Mouse (Mus musculus) neural tube, embryonic 13.5 days (tissue): ENCODE results near the gene Sh2d7. TPM values are rescaled to one million over a fixed set of nuclear protein-coding genes. Genes with fewer than 3 reads are reported as not detected.
"Not testable (repeated sequence)": the region's sequence is repeated elsewhere in the genome, so short reads cannot be mapped to it uniquely, and the experiment has no call there.

ENCODE experiments used
- ATAC-seq: fragments of 200-750 bp; cut with Nextera tagmentation; 2 replicates; pipeline ENCODE4 v1.8.0; 2017; ENCODE audit warnings: low read depth, mild to moderate bottlenecking, moderate TSS enrichment, moderate library complexity
- H3K27ac ChIP-seq: fragments of 300-500 bp; sonication (generic); replicated peaks from 2 replicates; pipeline ENCODE4 v1.5.1; 2015; ENCODE audit warnings: moderate library complexity, mild to moderate bottlenecking, inconsistent platforms
- H3K27me3 ChIP-seq: fragments of 300-500 bp; sonication (generic); 2 replicates; pipeline ENCODE4 v1.6.1; 2015; ENCODE audit warnings: mild to moderate bottlenecking, inconsistent platforms
- H3K36me3 ChIP-seq: fragments of 300-500 bp; sonication (generic); 2 replicates; pipeline ENCODE4 v1.6.1; 2015; ENCODE audit warnings: mild to moderate bottlenecking, inconsistent platforms
- H3K4me1 ChIP-seq: fragments of 300-500 bp; sonication (generic); replicated peaks from 2 replicates; pipeline ENCODE4 v1.6.1; 2015; ENCODE audit warnings: inconsistent platforms
- H3K4me2 ChIP-seq: fragments of 300-500 bp; sonication (generic); 2 replicates; pipeline ENCODE4 v1.6.1; 2015; ENCODE audit warnings: inconsistent platforms, mild to moderate bottlenecking, moderate library complexity
- H3K4me3 ChIP-seq: fragments of 300-500 bp; sonication (generic); 2 replicates; pipeline ENCODE4 v1.5.1; 2015; ENCODE audit warnings: mild to moderate bottlenecking, inconsistent platforms
- H3K9ac ChIP-seq: fragments of 300-500 bp; sonication (generic); 2 replicates; pipeline ENCODE4 v1.6.1; 2015; ENCODE audit warnings: moderate library complexity, mild to moderate bottlenecking, inconsistent platforms
- H3K9me3 ChIP-seq: fragments of 300-500 bp; sonication (generic); 2 replicates; pipeline ENCODE4 v1.6.1; 2016; ENCODE audit warnings: inconsistent platforms
- WGBS: fragments of 180-500 bp; shearing (Covaris S2); methylation state at CpG from one replicate; pipeline ENCODE4 v1.1.7; 2015; 5-methylcytosine and 5-hydroxymethylcytosine counted together
- polyA plus RNA-seq: library from polyadenylated mRNA; unstranded; fragments of >200 nt; fragmentation: Nextera tagmentation; extraction: Ambion mirVana; gene quantifications from 2 replicates; pipeline ENCODE4 v1.2.1, GENCODE M21; 2015

The Sh2d7 gene
- polyA plus RNA-seq, 1 experiment from 2014 or later, result not detected

DNA sequence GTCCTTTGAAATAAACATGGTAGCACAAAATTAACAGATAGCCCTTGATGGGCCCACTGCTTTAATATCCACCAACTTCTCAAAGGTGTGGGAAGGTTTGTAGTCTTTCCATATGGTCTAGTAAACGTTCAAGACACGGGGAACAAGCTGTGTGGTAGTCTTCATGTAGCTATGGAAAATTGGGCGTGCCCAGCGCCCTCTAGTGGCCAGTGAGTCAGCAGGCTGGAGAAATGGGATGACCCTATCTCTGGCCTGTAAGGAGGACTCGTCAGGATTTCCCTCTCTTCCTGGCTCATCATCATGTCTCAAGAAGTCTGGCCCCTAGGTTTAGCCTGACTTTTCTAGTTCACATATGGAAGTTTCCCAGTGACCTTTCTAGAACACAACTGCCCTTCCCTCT is 8.8 kb downstream of the Sh2d7 start:
- Histone ChIP-seq H3K27me3 (no peaks in the 10 kb centered on the region), H3K27ac (no peak overlapping the region), H3K9ac (no peak overlapping the region), H3K36me3 (peaks cover 19% of the 10 kb centered on the region), H3K4me2 (no peak overlapping the region), H3K4me3 (no peak overlapping the region), H3K4me1 (no peaks in the 10 kb centered on the region), H3K9me3 (no peaks in the 10 kb centered on the region)
- ATAC-seq, result no peak
- WGBS, result 16% methylated on average over 5 of the region's 5 CpGs

DNA sequence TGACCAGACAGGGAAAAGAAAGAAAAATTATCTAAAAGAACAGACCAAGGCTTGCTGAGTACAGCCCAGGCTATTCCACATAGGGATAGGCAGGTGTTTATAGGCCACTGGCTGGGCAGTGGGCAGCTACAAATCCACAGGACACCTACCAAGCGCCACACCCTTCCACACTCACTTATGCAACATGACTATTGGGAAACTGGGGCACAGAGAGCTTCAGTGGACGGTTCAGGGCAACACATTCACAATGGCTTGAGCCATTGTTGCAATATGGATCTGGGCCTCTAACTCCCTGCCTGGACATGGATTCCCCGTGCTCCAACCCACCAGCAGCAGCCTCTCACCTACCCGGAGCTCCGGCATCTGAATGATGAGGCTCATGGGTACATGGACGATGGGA is 10.6 kb downstream of the Sh2d7 start:
- no peaks in the 10 kb centered on the region for H3K27me3 ChIP-seq
- no peak overlapping the region for H3K4me2 ChIP-seq
- no peaks in the 10 kb centered on the region for H3K9me3 ChIP-seq
- WGBS, result 93% methylated on average over 6 of the region's 6 CpGs
- no peak overlapping the region for H3K27ac ChIP-seq
- ATAC-seq, result no peak
- H3K9ac ChIP-seq, result no peak overlapping the region
- no peak overlapping the region for H3K4me3 ChIP-seq
- H3K4me1 ChIP-seq, result no peaks in the 10 kb centered on the region
- peaks cover 14% of the 10 kb centered on the region for H3K36me3 ChIP-seq

DNA sequence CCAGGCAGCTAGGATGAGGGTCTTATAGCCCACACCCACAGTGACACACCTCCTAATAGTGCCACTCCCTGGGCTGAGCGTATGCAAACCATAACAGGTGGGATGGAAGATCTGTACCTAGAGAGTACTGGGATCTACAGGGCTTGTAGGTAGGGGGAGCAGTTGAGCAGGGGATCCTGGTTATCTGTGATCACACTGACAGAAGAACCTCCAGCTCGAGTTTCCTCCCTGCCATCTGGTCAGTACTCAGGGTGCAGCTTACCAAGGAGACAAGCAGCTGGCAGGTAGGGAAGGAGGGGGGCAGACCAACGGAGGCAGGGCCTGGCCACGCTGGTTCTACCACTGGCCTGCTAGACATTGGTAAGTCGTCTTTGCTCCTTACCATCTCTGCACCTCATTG is 13.6 kb downstream of the Sh2d7 start:
- no peaks in the 10 kb centered on the region for H3K9me3 ChIP-seq
- H3K4me2 ChIP-seq, result no peak overlapping the region
- H3K36me3 ChIP-seq, result peaks cover 4% of the 10 kb centered on the region; the same call in 1 of the 2 replicates
- H3K27me3 ChIP-seq, result no peaks in the 10 kb centered on the region
- no peaks in the 10 kb centered on the region for H3K4me1 ChIP-seq
- 31% methylated on average over 5 of the region's 5 CpGs for WGBS
- no peak for ATAC-seq
- no peak overlapping the region for H3K27ac ChIP-seq
- H3K9ac ChIP-seq, result no peak overlapping the region
- H3K4me3 ChIP-seq, result no peak overlapping the region

DNA sequence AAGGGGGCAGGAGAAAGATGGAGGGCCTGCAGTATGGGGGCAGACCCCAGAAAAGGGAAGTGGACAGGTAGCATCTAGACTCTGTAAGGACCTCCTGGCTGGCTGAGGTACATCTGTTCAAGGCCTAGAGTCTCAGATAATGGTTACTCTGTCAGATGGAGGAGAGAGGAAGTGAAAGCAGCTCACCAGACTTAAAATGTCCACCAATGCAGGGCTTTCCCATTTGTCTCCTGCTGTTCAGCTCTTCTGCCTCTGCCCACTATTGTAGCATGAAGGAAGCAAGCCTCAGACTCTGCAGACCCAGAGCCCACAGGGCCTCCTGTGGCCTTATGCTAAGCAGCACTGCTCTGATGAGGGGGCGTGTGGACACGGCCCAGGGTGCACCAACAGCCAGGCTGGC is 16.3 kb downstream of the Sh2d7 start:
- H3K9me3 ChIP-seq, result no peaks in the 10 kb centered on the region
- no peak for ATAC-seq
- H3K27ac ChIP-seq, result no peak overlapping the region
- peaks cover 4% of the 10 kb centered on the region; the same call in 1 of the 2 replicates for H3K27me3 ChIP-seq
- H3K9ac ChIP-seq, result no peak overlapping the region
- WGBS, result 84% methylated on average over 2 of the region's 2 CpGs
- no peak overlapping the region for H3K4me3 ChIP-seq
- no peak overlapping the region for H3K4me2 ChIP-seq
- no peaks in the 10 kb centered on the region for H3K36me3 ChIP-seq
- peaks cover 10% of the 10 kb centered on the region for H3K4me1 ChIP-seq

DNA sequence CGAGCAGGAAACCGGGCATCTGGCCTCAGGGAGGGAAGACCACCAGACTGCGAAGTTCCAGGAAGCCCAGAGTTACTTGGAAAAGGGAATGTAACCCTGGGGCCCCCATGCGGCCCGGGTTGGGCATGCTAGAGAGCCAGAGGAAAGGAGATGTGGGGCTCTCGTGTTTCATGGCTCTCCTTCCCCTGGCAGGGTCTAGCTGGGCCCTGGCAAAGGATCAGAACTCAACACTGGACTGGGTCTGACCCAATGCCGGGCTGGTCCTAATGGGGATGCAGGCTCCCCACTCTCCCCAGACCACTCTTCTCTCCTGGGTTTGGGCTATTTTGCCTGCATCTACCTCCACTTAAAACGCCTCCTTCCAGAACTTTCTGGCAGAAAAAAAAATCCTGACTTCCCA is 19.9 kb downstream of the Sh2d7 start:
- H3K4me1 ChIP-seq, result peaks cover 10% of the 10 kb centered on the region
- H3K4me2 ChIP-seq, result peak overlapping the region; percentile 66; the same call in 1 of the 2 replicates
- 81% methylated on average over 8 of the region's 8 CpGs for WGBS
- peaks cover 4% of the 10 kb centered on the region; the same call in 1 of the 2 replicates for H3K27me3 ChIP-seq
- H3K9me3 ChIP-seq, result no peaks in the 10 kb centered on the region
- H3K27ac ChIP-seq, result no peak overlapping the region
- no peaks in the 10 kb centered on the region for H3K36me3 ChIP-seq
- ATAC-seq, result no peak
- H3K4me3 ChIP-seq, result no peak overlapping the region
- no peak overlapping the region for H3K9ac ChIP-seq

DNA sequence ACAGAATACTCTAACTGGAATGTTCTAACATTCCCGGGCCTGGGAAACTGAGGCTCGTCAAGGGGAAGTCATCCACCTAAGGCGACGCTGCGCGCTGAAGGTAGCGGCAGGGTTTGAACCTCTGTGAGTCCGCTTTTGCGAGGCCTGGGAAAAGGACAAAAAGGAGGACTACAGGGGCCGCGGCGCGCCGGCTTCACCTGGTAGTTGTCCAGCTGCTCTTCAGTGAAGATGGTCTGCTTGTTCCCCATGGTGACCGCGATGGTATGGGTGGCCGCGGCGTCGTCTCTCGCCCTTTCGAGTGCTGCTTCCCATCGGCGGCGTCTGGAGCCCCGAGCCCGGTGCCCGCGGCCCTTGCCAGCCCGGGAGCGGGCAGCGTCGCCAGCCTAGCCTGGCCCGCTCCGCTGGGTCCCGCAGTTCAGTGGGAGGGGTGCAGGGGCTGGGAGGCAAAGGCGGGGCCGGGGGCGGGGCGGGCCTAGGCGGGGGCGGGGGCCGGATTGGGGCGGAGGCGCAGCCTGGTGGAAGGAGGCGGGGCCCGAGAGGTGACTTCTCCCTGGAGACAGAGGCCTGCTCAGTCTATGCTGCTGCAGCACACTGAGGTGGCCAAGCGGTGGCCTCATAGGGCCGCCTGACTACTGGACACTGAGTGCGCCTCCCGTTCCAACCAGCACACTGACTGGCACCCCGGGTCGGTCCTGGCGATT is 21.1 kb downstream of the Sh2d7 start, which contains the start of gene Cib2:
TSS of gene Cib2 (minus strand) at position 448 of the 701 bp plus-strand sequence.
- peak; percentile 95 for ATAC-seq
- 1% methylated on average over 54 of the region's 54 CpGs for WGBS
- peak within 1 kb of the TSS; percentile 66 for H3K4me2 ChIP-seq

DNA sequence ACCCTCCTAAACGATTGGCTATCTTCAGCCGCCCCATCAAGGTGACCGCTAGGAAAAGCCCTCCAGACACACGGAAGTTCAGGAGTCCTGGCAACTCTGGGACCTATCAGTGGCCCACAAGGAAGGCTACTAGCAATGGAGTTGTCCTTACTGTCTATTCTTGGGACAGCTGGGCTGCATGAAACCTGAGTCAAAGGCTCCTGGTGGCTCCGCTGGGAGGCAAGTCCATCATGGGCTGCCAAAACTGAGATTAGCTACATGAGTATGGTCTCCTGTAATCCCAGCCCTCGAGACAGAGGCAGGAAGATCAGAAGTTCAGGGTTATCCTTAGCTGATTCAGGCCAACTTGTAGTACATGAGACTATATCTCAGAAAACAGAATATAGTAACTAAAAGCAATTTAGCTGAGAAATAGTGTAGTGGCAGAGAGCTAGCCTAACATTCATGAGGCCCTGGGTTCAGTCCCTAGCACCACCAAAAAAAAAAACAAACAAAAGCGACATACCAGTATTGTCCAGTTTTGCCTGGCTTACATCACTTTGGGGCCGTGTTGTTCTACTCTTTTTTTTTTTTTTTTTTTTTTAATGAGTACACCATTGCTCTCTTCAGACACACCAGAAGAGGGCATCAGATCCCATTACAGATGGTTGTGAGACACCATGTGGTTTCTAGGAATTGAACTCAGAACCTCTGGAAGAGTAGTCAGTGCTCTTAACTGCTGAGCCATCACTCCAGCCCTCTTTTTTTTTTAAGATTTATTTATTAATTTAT is 22.2 kb downstream of the Sh2d7 start:
- no peaks in the 10 kb centered on the region for H3K36me3 ChIP-seq
- H3K4me3 ChIP-seq, result no peak overlapping the region
- H3K4me1 ChIP-seq, result peaks cover 10% of the 10 kb centered on the region
- no peak; the same call in 1 of the 2 replicates for ATAC-seq
- H3K9me3 ChIP-seq, result no peaks in the 10 kb centered on the region
- no peak overlapping the region for H3K4me2 ChIP-seq
- H3K27ac ChIP-seq, result 0 out of 2 replicates have a peak overlapping the region, but pooled peaks have one; percentile 2
- WGBS, result 87% methylated on average over 8 of the region's 8 CpGs
- peaks cover 4% of the 10 kb centered on the region; the same call in 1 of the 2 replicates for H3K27me3 ChIP-seq
- H3K9ac ChIP-seq, result no peak overlapping the region

More for the DNA sequence above, 21.1 kb downstream of the Sh2d7 start, which contains the start of gene Cib2:
- peaks cover 4% of the 10 kb centered on the region; the same call in 1 of the 2 replicates for H3K27me3 ChIP-seq
- H3K27ac ChIP-seq, result 0 out of 2 replicates have a peak within 1 kb of the TSS, but pooled peaks have one; percentile 2
- H3K9me3 ChIP-seq, result no peaks in the 10 kb centered on the region
- peaks cover 10% of the 10 kb centered on the region for H3K4me1 ChIP-seq
- H3K9ac ChIP-seq, result peak within 1 kb of the TSS; percentile 76
- peak within 1 kb of the TSS; percentile 52 for H3K4me3 ChIP-seq
- H3K36me3 ChIP-seq, result no peaks in the 10 kb centered on the region

DNA sequence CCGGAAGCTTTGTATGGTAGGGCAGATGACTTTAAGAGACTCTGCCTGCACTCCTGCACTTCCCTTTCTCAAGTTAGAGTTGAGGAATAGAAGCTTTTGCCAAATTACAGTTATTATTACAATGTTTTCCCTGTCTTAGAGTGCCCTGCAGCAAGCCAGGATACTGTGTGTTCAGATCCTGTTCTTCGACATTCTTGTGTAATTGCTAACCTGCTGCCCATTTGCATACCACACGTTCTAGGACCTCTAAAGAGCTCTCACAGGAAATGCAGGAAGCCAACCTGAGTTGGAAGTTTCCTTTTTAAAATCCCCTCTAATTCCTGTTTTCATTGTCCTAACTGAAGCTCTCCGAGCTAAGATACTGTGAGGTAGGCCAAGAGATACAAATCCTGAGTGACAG is 28.2 kb downstream of the Sh2d7 start:
- ATAC-seq, result no peak
- Histone ChIP-seq H3K4me3 (no peak overlapping the region), H3K4me1 (no peaks in the 10 kb centered on the region), H3K27ac (no peak overlapping the region), H3K9me3 (no peaks in the 10 kb centered on the region), H3K4me2 (no peak overlapping the region), H3K27me3 (no peaks in the 10 kb centered on the region), H3K36me3 (no peaks in the 10 kb centered on the region), H3K9ac (no peak overlapping the region)
- WGBS, result 53% methylated on average over 4 of the region's 4 CpGs

DNA sequence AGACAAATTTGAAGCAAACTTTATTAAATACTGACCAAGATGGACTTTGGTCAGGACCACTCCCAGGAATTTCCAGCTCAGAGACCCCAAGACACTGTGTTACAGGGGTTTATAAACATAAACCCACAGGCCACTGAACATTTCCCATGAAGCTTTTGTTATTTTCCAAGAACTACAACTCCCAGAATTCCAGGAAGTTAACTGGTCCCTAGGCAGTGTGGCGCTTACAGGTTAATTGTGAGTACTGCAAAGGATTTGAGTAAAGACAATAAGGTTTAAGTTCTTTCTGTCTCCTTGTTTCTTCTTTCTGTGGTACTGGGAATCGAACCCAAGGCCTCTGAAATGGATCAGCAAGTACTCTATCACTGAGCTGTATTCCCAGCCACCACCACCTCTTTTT is 29.9 kb downstream of the Sh2d7 start:
- Histone ChIP-seq H3K4me1 (no peaks in the 10 kb centered on the region), H3K4me3 (no peak overlapping the region), H3K36me3 (no peaks in the 10 kb centered on the region), H3K27me3 (no peaks in the 10 kb centered on the region), H3K9me3 (no peaks in the 10 kb centered on the region), H3K4me2 (no peak overlapping the region), H3K27ac (no peak overlapping the region), H3K9ac (no peak overlapping the region)
- no peak for ATAC-seq
- 48% methylated on average over 2 of the region's 2 CpGs for WGBS

DNA sequence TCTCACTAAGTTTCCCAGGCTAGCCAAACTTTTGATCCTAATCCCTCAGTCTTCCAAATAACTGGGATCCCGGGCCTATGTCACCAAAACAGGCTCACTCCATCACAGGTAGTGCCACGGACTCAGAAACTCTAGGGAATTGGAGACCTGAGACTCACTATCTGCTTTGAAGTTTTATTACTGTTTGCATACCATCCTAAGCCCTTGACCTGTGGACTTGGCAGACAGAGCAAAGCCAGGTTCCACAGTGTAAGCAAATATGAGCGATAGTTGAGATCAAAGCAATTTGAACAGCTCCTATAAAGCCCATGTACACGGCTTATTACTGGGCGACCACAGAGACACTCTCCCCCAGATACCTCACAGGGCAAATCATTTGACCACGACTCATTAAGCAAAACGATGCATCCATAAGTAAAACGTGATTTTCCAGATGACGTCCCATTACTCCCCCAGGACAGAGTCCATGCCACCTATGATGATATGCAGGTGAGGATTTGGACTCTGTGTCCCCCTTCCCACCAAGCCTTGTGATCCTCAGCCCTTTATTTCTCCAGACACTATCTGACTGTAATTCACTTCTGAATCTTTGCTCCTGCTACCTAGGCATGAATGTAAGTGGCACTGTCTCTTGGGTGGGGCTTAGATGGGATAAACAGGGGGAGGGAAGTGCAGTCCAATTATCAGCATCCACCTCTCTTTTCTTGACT is 32.5 kb downstream of the Sh2d7 start:
- no peaks in the 10 kb centered on the region for H3K36me3 ChIP-seq
- no peak overlapping the region for H3K9ac ChIP-seq
- H3K27ac ChIP-seq, result no peak overlapping the region
- 75% methylated on average over 9 of the region's 9 CpGs for WGBS
- no peak overlapping the region for H3K4me3 ChIP-seq
- ATAC-seq, result no peak
- H3K27me3 ChIP-seq, result no peaks in the 10 kb centered on the region
- no peak overlapping the region for H3K4me2 ChIP-seq
- H3K4me1 ChIP-seq, result no peaks in the 10 kb centered on the region
- H3K9me3 ChIP-seq, result no peaks in the 10 kb centered on the region

DNA sequence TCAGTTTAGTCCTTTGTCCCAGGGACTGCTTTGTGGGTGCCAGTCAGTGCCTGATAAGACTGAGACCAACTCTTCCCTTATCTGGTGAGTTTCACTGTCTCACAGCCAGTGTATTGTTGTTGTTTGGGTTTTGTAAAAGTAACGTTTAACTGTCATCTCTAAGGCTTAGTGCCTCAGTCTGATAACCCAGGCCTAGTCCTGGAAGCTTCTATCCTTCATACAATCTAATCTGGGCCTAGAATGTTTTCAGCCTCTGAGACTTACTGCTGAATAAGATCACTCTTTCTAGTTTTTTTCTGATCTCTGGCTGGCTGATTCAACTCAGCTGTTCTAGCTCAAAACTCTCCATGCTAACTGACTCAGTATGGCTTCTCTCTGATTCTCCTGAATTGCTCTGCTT is 44.9 kb downstream of the Sh2d7 start:
- H3K4me1 ChIP-seq, result peaks cover 23% of the 10 kb centered on the region
- H3K27me3 ChIP-seq, result no peaks in the 10 kb centered on the region
- H3K36me3 ChIP-seq, result no peaks in the 10 kb centered on the region
- H3K9me3 ChIP-seq, result no peaks in the 10 kb centered on the region
- H3K4me2 ChIP-seq, result no peak overlapping the region
- H3K27ac ChIP-seq, result no peak overlapping the region
- 73% methylated on average over 1 of the region's 1 CpGs for WGBS
- ATAC-seq, result no peak
- no peak overlapping the region for H3K9ac ChIP-seq
- no peak overlapping the region for H3K4me3 ChIP-seq

DNA sequence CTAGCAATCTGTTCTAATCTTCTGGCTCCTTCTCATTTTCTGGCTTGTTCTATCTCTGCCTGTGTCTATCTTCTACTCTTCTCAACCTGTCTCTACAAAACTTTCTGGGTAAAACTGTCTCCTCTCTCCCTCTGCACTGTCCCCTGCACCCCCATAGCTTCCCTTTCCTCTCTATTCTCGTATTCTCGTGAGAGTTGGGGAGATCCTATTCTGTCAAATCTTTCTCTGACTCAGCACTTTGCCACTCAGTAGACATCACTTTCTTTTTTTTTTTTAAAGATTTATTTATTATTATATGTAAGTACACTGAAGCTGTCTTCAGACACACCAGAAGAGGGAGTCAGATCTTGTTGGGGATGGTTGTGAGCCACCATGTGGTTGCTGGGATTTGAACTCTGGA is 45.3 kb downstream of the Sh2d7 start:
- H3K9ac ChIP-seq, ATAC-seq, H3K27ac ChIP-seq, H3K4me2 ChIP-seq, H3K27me3 ChIP-seq, H3K9me3 ChIP-seq, H3K36me3 ChIP-seq, H3K4me3 ChIP-seq: not testable (repeated sequence)
- H3K4me1 ChIP-seq, result peaks cover 25% of the 10 kb centered on the region
- 84% methylated on average over 2 of the region's 2 CpGs for WGBS
